Mouse (Mus musculus): Measurements from ENCODE around the gene Prkce. TPM values are rescaled to one million over a fixed set of nuclear protein-coding genes. Genes with fewer than 3 reads are reported as not detected.
"Not testable (repeated sequence)": the region's sequence is repeated elsewhere in the genome, so short reads cannot be mapped to it uniquely, and the experiment has no call there.

The Prkce gene
- polyA plus RNA-seq, 1 experiment, result 3.3 TPM

GRCm38 (mm10) chr17:86466412-86466811, 298.8 kb downstream of the Prkce start:
- Histone ChIP-seq H3K4me3 (ENCODE audit: low read depth, low read length) (no peak overlapping the region), H3K36me3 (ENCODE audit: control insufficient read depth, insufficient read depth, low read length) (no peaks in the 10 kb centered on the region), H3K27me3 (ENCODE audit: control insufficient read depth, insufficient read depth, low read length) (no peaks in the 10 kb centered on the region), H3K4me1 (ENCODE audit: control insufficient read depth, insufficient read depth, insufficient read length, low read length) (peaks cover 18% of the 10 kb centered on the region; the same call in 1 of the 2 replicates), H3K27ac (ENCODE audit: insufficient read depth, low read depth, low read length) (no peak overlapping the region)
- TF ChIP-seq CTCF (IDR thresholded peaks at IDR 0.05; ENCODE audit: extremely low read depth, insufficient read length, insufficient replicate concordance, low read depth, low read length), result no peak
- no peak for TF ChIP-seq POLR2A (IDR thresholded peaks at IDR 0.05; ENCODE audit: low read depth, low read length)
- 56% methylated on average over 7 of the region's 7 CpGs for WGBS

GRCm38 (mm10) chr17:86466871-86467270, 299.3 kb downstream of the Prkce start:
- Histone ChIP-seq H3K4me3 (ENCODE audit: low read depth, low read length) (no peak overlapping the region), H3K27ac (ENCODE audit: insufficient read depth, low read depth, low read length) (no peak overlapping the region), H3K4me1 (ENCODE audit: control insufficient read depth, insufficient read depth, insufficient read length, low read length) (peaks cover 18% of the 10 kb centered on the region; the same call in 1 of the 2 replicates), H3K27me3 (ENCODE audit: control insufficient read depth, insufficient read depth, low read length) (no peaks in the 10 kb centered on the region), H3K36me3 (ENCODE audit: control insufficient read depth, insufficient read depth, low read length) (no peaks in the 10 kb centered on the region)
- 54% methylated on average over 7 of the region's 7 CpGs for WGBS
- TF ChIP-seq CTCF (IDR thresholded peaks at IDR 0.05; ENCODE audit: extremely low read depth, insufficient read length, insufficient replicate concordance, low read depth, low read length) (no peak), POLR2A (IDR thresholded peaks at IDR 0.05; ENCODE audit: low read depth, low read length) (no peak)

- TF ChIP-seq CTCF (IDR thresholded peaks at IDR 0.05; ENCODE audit: extremely low read depth, insufficient read length, insufficient replicate concordance, low read depth, low read length) (no peak), POLR2A (IDR thresholded peaks at IDR 0.05; ENCODE audit: low read depth, low read length) (no peak)
- Histone ChIP-seq H3K4me3 (ENCODE audit: low read depth, low read length) (no peak overlapping the region), H3K27ac (ENCODE audit: insufficient read depth, low read depth, low read length) (peak overlapping the region; percentile 29; the same call in 1 of the 2 replicates), H3K27me3 (ENCODE audit: control insufficient read depth, insufficient read depth, low read length) (no peaks in the 10 kb centered on the region), H3K4me1 (ENCODE audit: control insufficient read depth, insufficient read depth, insufficient read length, low read length) (peaks cover 18% of the 10 kb centered on the region; the same call in 1 of the 2 replicates), H3K36me3 (ENCODE audit: control insufficient read depth, insufficient read depth, low read length) (no peaks in the 10 kb centered on the region)
- WGBS, result 46% methylated on average over 10 of the region's 10 CpGs
Measured at GRCm38 (mm10) chr17:86467291-86467898, 299.8 kb downstream of the Prkce start.

- 91% methylated on average over 5 of the region's 5 CpGs for WGBS
- Histone ChIP-seq H3K4me1 (ENCODE audit: control insufficient read depth, insufficient read depth, insufficient read length, low read length) (peaks cover 18% of the 10 kb centered on the region; the same call in 1 of the 2 replicates), H3K27ac (ENCODE audit: insufficient read depth, low read depth, low read length) (0 out of 2 replicates have a peak overlapping the region, but pooled peaks have one; percentile 29), H3K27me3 (ENCODE audit: control insufficient read depth, insufficient read depth, low read length) (no peaks in the 10 kb centered on the region), H3K36me3 (ENCODE audit: control insufficient read depth, insufficient read depth, low read length) (no peaks in the 10 kb centered on the region), H3K4me3 (ENCODE audit: low read depth, low read length) (no peak overlapping the region)
- TF ChIP-seq CTCF (IDR thresholded peaks at IDR 0.05; ENCODE audit: extremely low read depth, insufficient read length, insufficient replicate concordance, low read depth, low read length), result no peak
- TF ChIP-seq POLR2A (IDR thresholded peaks at IDR 0.05; ENCODE audit: low read depth, low read length), result no peak
Measured at GRCm38 (mm10) chr17:86467967-86468366, 300.4 kb downstream of the Prkce start.

GRCm38 (mm10) chr17:86470160-86470559, 302.6 kb downstream of the Prkce start:
- TF ChIP-seq POLR2A (IDR thresholded peaks at IDR 0.05; ENCODE audit: low read depth, low read length), result no peak
- TF ChIP-seq CTCF (IDR thresholded peaks at IDR 0.05; ENCODE audit: extremely low read depth, insufficient read length, insufficient replicate concordance, low read depth, low read length), result no peak
- no peak overlapping the region for H3K27ac ChIP-seq (ENCODE audit: insufficient read depth, low read depth, low read length)
- 82% methylated on average over 5 of the region's 5 CpGs for WGBS

GRCm38 (mm10) chr17:86471684-86472083, 304.1 kb downstream of the Prkce start:
- peaks cover 6% of the 10 kb centered on the region; the same call in 1 of the 2 replicates for H3K4me1 ChIP-seq (ENCODE audit: control insufficient read depth, insufficient read depth, insufficient read length, low read length)
- TF ChIP-seq POLR2A (IDR thresholded peaks at IDR 0.05; ENCODE audit: low read depth, low read length), result no peak
- TF ChIP-seq CTCF (IDR thresholded peaks at IDR 0.05; ENCODE audit: extremely low read depth, insufficient read length, insufficient replicate concordance, low read depth, low read length), result peak; percentile 40; the same call in 1 of the 2 replicates
- no peaks in the 10 kb centered on the region for H3K36me3 ChIP-seq (ENCODE audit: control insufficient read depth, insufficient read depth, low read length)
- H3K27ac ChIP-seq (ENCODE audit: insufficient read depth, low read depth, low read length), result no peak overlapping the region
- WGBS, result 22% methylated on average over 5 of the region's 5 CpGs
- H3K27me3 ChIP-seq (ENCODE audit: control insufficient read depth, insufficient read depth, low read length), result no peaks in the 10 kb centered on the region
- no peak overlapping the region for H3K4me3 ChIP-seq (ENCODE audit: low read depth, low read length)

More at GRCm38 (mm10) chr17:86470160-86470559, 302.6 kb downstream of the Prkce start:
- Histone ChIP-seq H3K4me3 (ENCODE audit: low read depth, low read length) (no peak overlapping the region), H3K27me3 (ENCODE audit: control insufficient read depth, insufficient read depth, low read length) (no peaks in the 10 kb centered on the region), H3K36me3 (ENCODE audit: control insufficient read depth, insufficient read depth, low read length) (no peaks in the 10 kb centered on the region), H3K4me1 (ENCODE audit: control insufficient read depth, insufficient read depth, insufficient read length, low read length) (peaks cover 8% of the 10 kb centered on the region; the same call in 1 of the 2 replicates)

GRCm38 (mm10) chr17:86476674-86477073, 309.1 kb downstream of the Prkce start:
- WGBS, result 60% methylated on average over 10 of the region's 10 CpGs
- H3K27me3 ChIP-seq (ENCODE audit: control insufficient read depth, insufficient read depth, low read length), result no peaks in the 10 kb centered on the region
- H3K27ac ChIP-seq (ENCODE audit: insufficient read depth, low read depth, low read length), result no peak overlapping the region
- TF ChIP-seq POLR2A (IDR thresholded peaks at IDR 0.05; ENCODE audit: low read depth, low read length) (no peak), CTCF (IDR thresholded peaks at IDR 0.05; ENCODE audit: extremely low read depth, insufficient read length, insufficient replicate concordance, low read depth, low read length) (no peak)
- H3K36me3 ChIP-seq (ENCODE audit: control insufficient read depth, insufficient read depth, low read length), result no peaks in the 10 kb centered on the region
- 0 out of 2 replicates have a peak, but pooled peaks cover 3% of the 10 kb centered on the region for H3K4me1 ChIP-seq (ENCODE audit: control insufficient read depth, insufficient read depth, insufficient read length, low read length)
- no peak overlapping the region for H3K4me3 ChIP-seq (ENCODE audit: low read depth, low read length)

GRCm38 (mm10) chr17:86477401-86477800, 309.8 kb downstream of the Prkce start:
- not testable (repeated sequence) for H3K4me1 ChIP-seq (ENCODE audit: control insufficient read depth, insufficient read depth, insufficient read length, low read length); H3K4me3 ChIP-seq (ENCODE audit: low read depth, low read length); H3K27ac ChIP-seq (ENCODE audit: insufficient read depth, low read depth, low read length); H3K27me3 ChIP-seq (ENCODE audit: control insufficient read depth, insufficient read depth, low read length); H3K36me3 ChIP-seq (ENCODE audit: control insufficient read depth, insufficient read depth, low read length)

Data from small intestine, adult 2 months (tissue).